Mouse (Mus musculus) liver, embryonic 14.5 days (tissue): ENCODE results near the gene Aurkb.

ENCODE experiments used
- CTCF ChIP-seq: IDR thresholded peaks from 2 replicates; pipeline ENCODE4 v1.5.1; 2016; ENCODE audit warnings: antibody characterized with exemption, low read depth, control low read depth
- EP300 ChIP-seq: IDR thresholded peaks from 2 replicates; pipeline ENCODE4 v1.6.1; 2016; ENCODE audit warnings: antibody characterized with exemption, low read depth

- no peak for TF ChIP-seq CTCF
- no peak for TF ChIP-seq EP300
Measured at GRCm38 (mm10) chr11:69081613-69082012, 36.2 kb downstream of the Aurkb start.
